ENCODE assay signal across 22 mouse cellular contexts in the genomic region with DNA sequence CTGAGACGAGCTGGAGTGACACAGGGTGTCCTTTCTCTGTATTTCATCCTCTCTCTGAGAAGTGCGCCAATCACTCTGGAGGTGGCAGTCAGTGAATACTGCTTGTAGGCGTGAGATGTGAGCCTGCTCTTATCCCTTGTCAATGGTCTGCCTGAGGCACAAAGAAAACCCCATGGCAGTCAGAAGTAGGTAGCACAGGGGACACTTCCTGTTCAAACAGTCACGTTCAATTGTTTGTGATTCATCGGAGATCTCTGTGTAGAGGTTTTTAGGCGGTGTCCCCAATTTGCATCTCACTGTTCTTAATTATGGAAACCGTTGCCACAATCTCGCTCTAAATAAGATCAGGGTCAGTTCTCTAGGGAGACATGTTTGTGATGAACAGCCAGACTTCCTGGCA.
DNase-seq lines count a peak whose midpoint lies in the region; ATAC-seq and TF ChIP-seq lines count a peak whose summit lies in the region.
"Had no signal": no experiment of that assay in that cellular context is flagged by ENCODE, and none has a peak within 500 bp of the region (broad histone marks: within the 10 kb centered on the region; RNA-seq: fewer than 3 reads in every experiment).

No protein-coding gene starts in this region.

- H3K4me3 ChIP-seq in megakaryocyte, embryonic 14.5 days (replicated peaks), result peak overlapping the region; percentile 12
- no peak overlapping the region for H3K4me3 ChIP-seq in midbrain, postnatal 0 days (ENCODE audit: low read depth, low read length)
- no peak overlapping the region for H3K4me3 ChIP-seq in midbrain, embryonic 13.5 days (replicated peaks)
- H3K4me3 ChIP-seq: embryonic facial prominence, embryonic 13.5 days; erythroblast, embryonic 14.5 days; forebrain, embryonic 12.5 days; forebrain, embryonic 15.5 days; hindbrain, embryonic 12.5 days; hindbrain, embryonic 15.5 days had no signal

- peak; percentile 21; the same call in 1 of the 2 replicates for TF ChIP-seq CTCF in midbrain, postnatal 0 days (IDR thresholded peaks at IDR 0.05)

- DNase-seq in midbrain, postnatal 0 days (ENCODE audit: low spot score), result no peak
- DNase-seq in R1 (ENCODE audit: low read depth, low spot score), result peak; percentile 65
- DNase-seq in right cerebral cortex, postnatal 10 days (ENCODE audit: low spot score in 2 of 2), result no peak
- DNase-seq: adrenal gland, adult 2 months; adrenal gland, postnatal 14 days; cerebellum, adult 11 months; cerebellum, adult 2 months; cerebellum, adult 9-11 months; cerebellum, postnatal 25 days; gastrocnemius, postnatal 25 days; heart, adult 18-20 months had no signal

- H3K27ac ChIP-seq in midbrain, postnatal 0 days (ENCODE audit: low read depth, low read length), result no peak overlapping the region
- H3K27ac ChIP-seq in midbrain, embryonic 13.5 days, result no peak overlapping the region
- H3K27ac ChIP-seq: embryonic facial prominence, embryonic 13.5 days; forebrain, embryonic 12.5 days; forebrain, embryonic 15.5 days; hindbrain, embryonic 12.5 days; hindbrain, embryonic 15.5 days had no signal

- WGBS in midbrain, postnatal 0 days, result 38% methylated on average over 8 of the region's 8 CpGs
- WGBS in midbrain, embryonic 13.5 days, result 44% methylated on average over 8 of the region's 8 CpGs

- H3K27me3 ChIP-seq in megakaryocyte, embryonic 14.5 days (replicated peaks), result no peaks in the 10 kb centered on the region
- H3K27me3 ChIP-seq in midbrain, postnatal 0 days (ENCODE audit: insufficient read depth, low read length), result no peaks in the 10 kb centered on the region
- no peaks in the 10 kb centered on the region for H3K27me3 ChIP-seq in midbrain, embryonic 13.5 days
- H3K27me3 ChIP-seq: embryonic facial prominence, embryonic 13.5 days; forebrain, embryonic 12.5 days; forebrain, embryonic 15.5 days; hindbrain, embryonic 12.5 days; hindbrain, embryonic 15.5 days had no signal

- no peaks in the 10 kb centered on the region for H3K36me3 ChIP-seq in megakaryocyte, embryonic 14.5 days (replicated peaks; ENCODE audit: low read length)
- no peaks in the 10 kb centered on the region for H3K36me3 ChIP-seq in midbrain, postnatal 0 days (ENCODE audit: insufficient read depth, low read length)
- H3K36me3 ChIP-seq in midbrain, embryonic 13.5 days, result no peaks in the 10 kb centered on the region
- H3K36me3 ChIP-seq: embryonic facial prominence, embryonic 13.5 days; forebrain, embryonic 12.5 days; forebrain, embryonic 15.5 days; hindbrain, embryonic 12.5 days; hindbrain, embryonic 15.5 days had no signal

- H3K4me1 ChIP-seq in megakaryocyte, embryonic 14.5 days, result no peaks in the 10 kb centered on the region
- no peaks in the 10 kb centered on the region for H3K4me1 ChIP-seq in midbrain, postnatal 0 days (ENCODE audit: insufficient read depth, low read length)
- peaks cover 11% of the 10 kb centered on the region for H3K4me1 ChIP-seq in midbrain, embryonic 13.5 days (replicated peaks)
- H3K4me1 ChIP-seq: hindbrain, embryonic 15.5 days had no signal

- peaks cover 3% of the 10 kb centered on the region; the same call in 1 of the 2 replicates for H3K9me3 ChIP-seq in megakaryocyte, embryonic 14.5 days
- H3K9me3 ChIP-seq in midbrain, postnatal 0 days (ENCODE audit: low read length), result no peaks in the 10 kb centered on the region
- H3K9me3 ChIP-seq in midbrain, embryonic 13.5 days, result no peaks in the 10 kb centered on the region
- H3K9me3 ChIP-seq: embryonic facial prominence, embryonic 13.5 days; forebrain, embryonic 12.5 days; forebrain, embryonic 15.5 days; hindbrain, embryonic 12.5 days; hindbrain, embryonic 15.5 days had no signal

- no peak overlapping the region for H3K4me2 ChIP-seq in midbrain, postnatal 0 days (ENCODE audit: low read depth, low read length, poor library complexity, severe bottlenecking)
- H3K4me2 ChIP-seq in midbrain, embryonic 13.5 days (replicated peaks), result no peak overlapping the region
- H3K4me2 ChIP-seq: embryonic facial prominence, embryonic 13.5 days; forebrain, embryonic 12.5 days; forebrain, embryonic 15.5 days; hindbrain, embryonic 12.5 days; hindbrain, embryonic 15.5 days had no signal

- H3K9ac ChIP-seq in midbrain, postnatal 0 days (replicated peaks; ENCODE audit: low read length, poor library complexity, severe bottlenecking), result no peak overlapping the region
- no peak overlapping the region for H3K9ac ChIP-seq in midbrain, embryonic 13.5 days (replicated peaks)
- H3K9ac ChIP-seq: embryonic facial prominence, embryonic 13.5 days; forebrain, embryonic 12.5 days; forebrain, embryonic 15.5 days; hindbrain, embryonic 12.5 days; hindbrain, embryonic 15.5 days had no signal

- no peak for ATAC-seq in megakaryocyte, adult 5-6 weeks (ENCODE audit: poor library complexity, severe bottlenecking)
- no peak for ATAC-seq in midbrain, postnatal 0 days (ENCODE audit: low FRiP score)
- ATAC-seq in midbrain, embryonic 13.5 days, result no peak
- ATAC-seq: CD4-positive, CD25-positive, alpha-beta regulatory T cell, adult 4 months; forebrain, embryonic 15.5 days; inflammation-experienced regulatory T-cells, adult 6 months had no signal
